Mouse (Mus musculus) heart, embryonic 12.5 days (tissue): Measurements from ENCODE around the gene Tmem132c. TPM values are rescaled to one million over a fixed set of nuclear protein-coding genes. Genes with fewer than 3 reads are reported as not detected.

ENCODE experiments used
- ATAC-seq: fragments of 200-750 bp; cut with Nextera tagmentation; 2 replicates; pipeline ENCODE4 v1.8.0; 2017; ENCODE audit warnings: moderate TSS enrichment, moderate library complexity; ENCODE audit not compliant: insufficient number of reproducible peaks, low FRiP score
- H3K27ac ChIP-seq: fragments of 300-500 bp; sonication (generic); 2 replicates; pipeline ENCODE4 v1.5.1; 2016; ENCODE audit warnings: mild to moderate bottlenecking, moderate library complexity; ENCODE audit not compliant: poor library complexity, severe bottlenecking
- H3K27me3 ChIP-seq: fragments of 300-500 bp; sonication (generic); replicated peaks from 2 replicates; pipeline ENCODE4 v1.6.1; 2016; ENCODE audit warnings: mild to moderate bottlenecking, moderate library complexity
- H3K36me3 ChIP-seq: fragments of 300-500 bp; sonication (generic); 2 replicates; pipeline ENCODE4 v1.6.1; 2016; ENCODE audit warnings: mild to moderate bottlenecking, moderate library complexity
- H3K4me1 ChIP-seq: fragments of 300-500 bp; sonication (generic); replicated peaks from 2 replicates; pipeline ENCODE4 v1.6.1; 2016; ENCODE audit warnings: mild to moderate bottlenecking
- H3K4me2 ChIP-seq: fragments of 300-500 bp; sonication (generic); 2 replicates; pipeline ENCODE4 v1.6.1; 2016; ENCODE audit warnings: mild to moderate bottlenecking, moderate library complexity
- H3K4me3 ChIP-seq: fragments of 300-500 bp; sonication (generic); 2 replicates; pipeline ENCODE4 v1.5.1; 2016; ENCODE audit warnings: mild to moderate bottlenecking
- H3K9ac ChIP-seq: fragments of 300-500 bp; sonication (generic); 2 replicates; pipeline ENCODE4 v1.6.1; 2016; ENCODE audit warnings: mild to moderate bottlenecking, moderate library complexity
- H3K9me3 ChIP-seq: fragments of 300-500 bp; sonication (generic); replicated peaks from 2 replicates; pipeline ENCODE4 v1.6.1; 2016; ENCODE audit warnings: mild to moderate bottlenecking, moderate library complexity
- WGBS: fragments of 180-500 bp; shearing (Covaris S2); methylation state at CpG from one replicate; pipeline ENCODE4 v1.1.7; 2016; 5-methylcytosine and 5-hydroxymethylcytosine counted together
- polyA plus RNA-seq: library from polyadenylated mRNA; unstranded; fragments of >200 nt; fragmentation: Nextera tagmentation; extraction: Ambion mirVana; gene quantifications from 2 replicates; pipeline ENCODE4 v1.2.1, GENCODE M21; 2016

Gene Tmem132c
- polyA plus RNA-seq, 1 experiment from 2014 or later = 3.4 TPM

DNA sequence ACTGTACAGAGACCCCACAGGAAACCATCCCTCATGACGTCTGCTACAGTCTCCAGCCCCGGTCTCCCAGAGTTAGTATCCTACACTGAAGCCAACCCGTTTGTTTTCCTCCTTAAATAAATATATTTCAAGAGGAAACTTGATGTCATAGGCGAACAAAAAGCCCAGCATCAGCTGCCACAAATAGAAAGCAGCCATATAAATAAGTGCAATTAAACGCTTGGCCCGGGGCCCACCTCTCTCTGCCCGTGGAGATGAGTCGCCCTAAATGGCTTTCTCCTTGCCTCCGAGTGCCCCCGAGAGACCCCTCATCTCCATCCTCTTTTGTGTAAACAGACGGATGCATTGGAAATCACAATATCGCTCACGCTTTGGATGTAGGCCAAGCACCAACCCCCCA lies 247.1 kb downstream of the Tmem132c start:
- Histone ChIP-seq H3K36me3 (no peaks in the 10 kb centered on the region), H3K9ac (no peak overlapping the region), H3K9me3 (peaks cover 6% of the 10 kb centered on the region), H3K27me3 (no peaks in the 10 kb centered on the region), H3K4me3 (no peak overlapping the region), H3K27ac (no peak overlapping the region), H3K4me1 (peaks cover 6% of the 10 kb centered on the region; the same call in 1 of the 2 replicates), H3K4me2 (no peak overlapping the region)
- 87% methylated on average over 13 of the region's 13 CpGs for WGBS
- no peak for ATAC-seq

DNA sequence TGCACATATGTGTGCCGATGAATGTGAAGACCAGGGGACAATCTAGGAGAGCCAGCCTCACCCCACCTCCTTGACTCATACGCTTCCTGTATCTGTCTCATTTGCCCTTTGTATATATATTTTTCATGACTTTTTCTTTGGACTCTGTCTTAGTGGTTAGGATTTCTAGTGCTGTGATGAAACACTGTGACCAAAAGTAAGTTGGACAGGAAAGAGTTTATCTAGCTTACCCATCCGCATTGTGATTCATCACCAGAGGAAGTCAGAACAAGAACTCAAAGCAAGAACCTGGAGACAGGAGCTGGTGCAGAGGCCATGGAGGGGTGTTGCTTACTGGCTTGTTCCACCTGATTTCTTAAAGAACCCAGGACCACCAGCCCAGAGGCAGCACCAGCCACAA lies 250.1 kb downstream of the Tmem132c start:
- H3K4me3 ChIP-seq = no peak overlapping the region
- no peak overlapping the region for H3K4me2 ChIP-seq
- H3K27me3 ChIP-seq = no peaks in the 10 kb centered on the region
- H3K4me1 ChIP-seq = no peaks in the 10 kb centered on the region
- 83% methylated on average over 3 of the region's 3 CpGs for WGBS
- H3K9ac ChIP-seq = no peak overlapping the region
- H3K36me3 ChIP-seq = no peaks in the 10 kb centered on the region
- no peak overlapping the region for H3K27ac ChIP-seq
- no peak for ATAC-seq
- H3K9me3 ChIP-seq = peaks cover 5% of the 10 kb centered on the region

DNA sequence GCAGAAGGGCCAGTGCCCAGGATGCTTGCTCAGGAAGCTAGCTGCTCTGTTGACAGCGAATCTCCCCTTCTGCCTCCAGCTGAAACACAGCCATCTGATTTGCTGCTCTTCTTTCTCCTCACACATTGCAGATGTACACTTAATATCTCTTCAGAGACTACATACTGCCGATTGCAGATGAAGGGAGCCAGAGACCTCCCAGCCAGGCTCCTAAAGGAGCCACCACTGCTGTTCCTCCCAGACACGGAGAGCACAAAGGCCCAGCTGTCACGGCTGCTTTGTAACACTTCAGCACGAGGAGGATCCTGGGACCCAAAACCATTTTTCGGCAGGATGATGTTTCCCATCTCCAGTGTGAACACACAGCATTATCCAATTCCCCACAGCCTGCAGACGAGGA lies 255.3 kb downstream of the Tmem132c start:
- Histone ChIP-seq H3K36me3 (no peaks in the 10 kb centered on the region), H3K9me3 (no peaks in the 10 kb centered on the region), H3K4me2 (no peak overlapping the region), H3K27ac (no peak overlapping the region), H3K4me3 (no peak overlapping the region), H3K27me3 (no peaks in the 10 kb centered on the region), H3K4me1 (no peaks in the 10 kb centered on the region), H3K9ac (no peak overlapping the region)
- ATAC-seq = no peak
- WGBS = 55% methylated on average over 7 of the region's 7 CpGs

DNA sequence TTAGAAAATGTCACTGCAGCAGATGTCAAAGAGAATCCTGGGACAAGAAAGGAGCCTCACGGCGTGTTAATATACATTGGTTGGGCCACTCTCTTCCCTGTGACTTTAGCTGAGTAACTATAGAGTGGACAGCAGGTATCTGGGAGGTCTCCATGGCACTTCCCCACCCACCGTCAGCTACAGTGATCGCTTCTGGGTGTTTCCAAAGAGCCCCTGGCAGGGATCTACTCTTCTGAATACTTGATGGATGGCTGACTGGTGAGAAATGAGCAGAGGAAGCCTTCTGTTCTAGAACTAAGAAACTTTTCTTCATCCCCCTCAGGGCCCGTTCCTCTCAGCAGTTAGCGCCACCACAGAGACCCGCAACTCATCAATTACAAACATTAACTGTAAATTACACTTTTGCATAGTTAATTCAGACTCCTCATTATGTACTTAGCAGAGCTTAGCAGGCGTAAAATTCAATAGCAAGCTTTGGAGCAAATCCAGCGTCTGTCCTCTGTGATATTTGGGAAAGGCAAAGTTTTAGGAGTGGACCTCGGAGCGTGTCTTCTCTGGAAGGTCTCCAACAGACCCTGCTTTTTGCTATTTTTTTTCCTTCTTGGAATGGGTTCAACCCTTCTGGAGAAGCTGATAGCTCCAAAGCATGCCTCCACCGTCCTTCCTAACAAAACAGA lies 257.7 kb downstream of the Tmem132c start:
- no peak for ATAC-seq

DNA sequence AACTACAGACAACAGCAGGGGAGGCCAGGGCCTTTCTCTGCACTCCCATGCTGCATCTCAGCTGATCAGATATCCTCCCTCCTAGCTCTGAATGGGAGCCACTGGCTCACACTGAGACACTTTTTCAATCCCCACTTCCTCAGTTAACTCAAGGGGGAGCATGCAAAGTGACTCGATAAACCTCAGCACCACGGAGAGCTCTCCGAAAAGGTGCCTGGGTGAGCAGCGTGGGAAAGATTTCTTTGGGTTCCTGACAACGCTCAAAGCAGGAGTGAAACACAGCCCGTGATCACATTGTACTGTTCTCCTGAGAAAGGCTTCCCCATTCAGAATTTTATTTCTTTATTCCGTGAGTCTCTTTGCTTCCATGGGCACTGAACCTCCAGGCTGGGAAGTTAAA lies 261.2 kb downstream of the Tmem132c start:
- Histone ChIP-seq H3K9me3 (no peaks in the 10 kb centered on the region), H3K4me3 (no peak overlapping the region), H3K4me2 (no peak overlapping the region), H3K9ac (no peak overlapping the region), H3K27me3 (no peaks in the 10 kb centered on the region), H3K36me3 (no peaks in the 10 kb centered on the region), H3K4me1 (no peaks in the 10 kb centered on the region), H3K27ac (no peak overlapping the region)
- ATAC-seq = no peak
- WGBS = 19% methylated on average over 7 of the region's 7 CpGs

More for the DNA sequence above, 257.7 kb downstream of the Tmem132c start:
- 79% methylated on average over 12 of the region's 12 CpGs for WGBS
- no peaks in the 10 kb centered on the region for H3K27me3 ChIP-seq
- no peak overlapping the region for H3K9ac ChIP-seq
- no peak overlapping the region for H3K27ac ChIP-seq
- no peaks in the 10 kb centered on the region for H3K9me3 ChIP-seq
- H3K36me3 ChIP-seq = no peaks in the 10 kb centered on the region
- no peak overlapping the region for H3K4me2 ChIP-seq
- no peaks in the 10 kb centered on the region for H3K4me1 ChIP-seq
- no peak overlapping the region for H3K4me3 ChIP-seq

DNA sequence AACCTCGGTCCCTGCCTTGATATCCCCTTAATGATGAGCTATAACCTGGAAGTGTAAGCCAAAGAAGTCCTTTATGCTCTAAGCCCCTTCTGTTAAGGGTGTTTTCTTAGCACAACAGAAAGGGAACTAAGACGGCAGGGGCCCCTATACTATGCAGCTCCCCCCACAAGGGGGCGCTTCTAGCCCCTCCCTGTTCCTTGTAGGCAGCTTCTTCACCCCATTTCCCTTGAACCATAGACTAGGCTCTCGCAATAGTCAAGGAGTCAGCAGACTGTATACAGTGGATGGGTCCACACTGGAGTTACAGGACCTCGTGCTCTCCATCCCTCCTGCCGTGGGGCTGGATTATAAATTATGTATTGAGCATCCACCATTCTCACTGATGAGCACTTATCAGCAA lies 264.1 kb downstream of the Tmem132c start:
- no peak overlapping the region for H3K4me2 ChIP-seq
- 70% methylated on average over 6 of the region's 6 CpGs for WGBS

DNA sequence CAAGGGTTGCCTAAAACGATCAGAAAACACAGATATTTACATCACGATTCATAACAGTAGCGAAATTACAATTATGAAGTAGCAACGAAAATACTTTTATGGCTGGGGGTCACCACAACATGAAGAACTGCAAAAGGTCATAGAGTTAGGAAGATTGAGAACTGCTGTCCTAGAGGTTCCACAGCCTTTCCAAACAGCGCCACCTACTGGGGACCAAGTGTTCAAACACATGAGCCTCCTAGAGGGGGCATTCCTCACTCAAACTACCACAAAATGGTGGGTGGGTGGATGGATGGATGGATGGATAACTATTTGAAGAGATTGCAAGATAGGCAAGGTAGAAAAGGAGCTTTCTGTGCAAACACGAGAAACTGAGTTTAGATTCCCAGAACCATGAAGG lies 270.0 kb downstream of the Tmem132c start:
- Histone ChIP-seq H3K36me3 (no peaks in the 10 kb centered on the region), H3K4me2 (no peak overlapping the region), H3K4me1 (no peaks in the 10 kb centered on the region), H3K4me3 (no peak overlapping the region), H3K9ac (no peak overlapping the region), H3K9me3 (no peaks in the 10 kb centered on the region), H3K27ac (no peak overlapping the region), H3K27me3 (no peaks in the 10 kb centered on the region)
- no peak for ATAC-seq
- WGBS = 73% methylated on average over 6 of the region's 6 CpGs

More for the DNA sequence above, 264.1 kb downstream of the Tmem132c start:
- Histone ChIP-seq H3K9ac (no peak overlapping the region), H3K9me3 (no peaks in the 10 kb centered on the region), H3K36me3 (no peaks in the 10 kb centered on the region), H3K27me3 (no peaks in the 10 kb centered on the region), H3K4me3 (no peak overlapping the region), H3K4me1 (no peaks in the 10 kb centered on the region), H3K27ac (no peak overlapping the region)
- peak; percentile 57; the same call in 1 of the 2 replicates for ATAC-seq

DNA sequence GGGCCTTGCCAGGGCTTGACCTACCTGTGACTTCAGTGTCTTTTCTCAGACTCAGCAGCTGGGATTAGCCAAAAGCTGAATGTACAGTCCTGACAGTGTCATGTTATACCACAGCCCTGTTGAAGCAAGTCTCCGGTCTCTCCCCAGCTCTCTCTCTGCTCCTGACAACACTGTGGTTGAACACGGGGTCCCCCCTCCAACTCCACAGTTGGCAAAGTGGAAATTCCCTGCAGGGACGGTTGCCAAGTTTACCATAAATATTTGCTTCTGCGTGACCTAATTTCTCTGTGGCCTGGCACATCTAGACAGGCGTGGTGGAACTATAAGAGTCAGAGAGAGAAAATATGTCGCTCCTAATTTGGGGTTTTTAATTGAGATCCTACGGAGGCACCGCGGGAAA lies 274.4 kb downstream of the Tmem132c start:
- no peaks in the 10 kb centered on the region for H3K4me1 ChIP-seq
- no peaks in the 10 kb centered on the region for H3K36me3 ChIP-seq
- no peaks in the 10 kb centered on the region for H3K9me3 ChIP-seq
- H3K9ac ChIP-seq = no peak overlapping the region
- no peak overlapping the region for H3K27ac ChIP-seq
- WGBS = 84% methylated on average over 9 of the region's 9 CpGs
- no peak overlapping the region for H3K4me2 ChIP-seq
- H3K4me3 ChIP-seq = no peak overlapping the region
- ATAC-seq = no peak
- no peaks in the 10 kb centered on the region for H3K27me3 ChIP-seq

DNA sequence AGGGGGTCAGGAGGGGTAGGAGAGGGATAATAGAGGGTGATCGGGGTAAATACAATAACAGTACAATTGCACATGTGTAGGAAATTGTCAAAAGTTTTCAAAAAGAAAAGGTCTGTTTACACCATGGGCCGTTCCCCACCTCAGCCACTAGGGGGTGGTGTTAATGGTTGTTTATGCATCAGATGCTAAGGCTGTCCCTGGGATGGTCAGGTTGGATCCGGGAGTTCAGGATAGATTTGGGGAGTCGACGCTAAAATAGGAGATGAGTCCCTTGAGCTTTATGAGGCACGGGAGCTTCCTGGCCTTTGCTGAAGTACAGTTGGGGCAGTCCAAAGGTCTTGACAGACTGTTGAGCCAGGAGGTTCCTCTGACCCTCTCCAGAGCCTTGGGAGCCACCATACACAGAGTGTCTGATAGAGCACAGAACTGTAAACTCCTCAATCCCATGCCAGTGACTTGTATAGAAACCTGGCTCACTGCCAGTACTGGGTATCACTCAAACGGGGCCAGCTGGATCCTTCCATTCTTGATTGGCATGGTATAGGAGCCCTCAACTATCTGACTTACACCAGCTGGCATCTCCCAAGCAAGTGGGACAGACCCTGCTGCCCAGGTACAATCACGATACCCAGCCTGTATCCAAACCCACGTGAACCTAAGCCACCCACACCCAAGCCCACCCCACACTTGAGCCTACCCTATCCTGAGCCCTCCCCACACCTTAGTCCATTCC lies 281.3 kb downstream of the Tmem132c start:
- Histone ChIP-seq H3K4me2 (no peak overlapping the region), H3K9ac (no peak overlapping the region), H3K27me3 (no peaks in the 10 kb centered on the region), H3K4me1 (no peaks in the 10 kb centered on the region), H3K4me3 (no peak overlapping the region), H3K36me3 (no peaks in the 10 kb centered on the region), H3K9me3 (no peaks in the 10 kb centered on the region), H3K27ac (no peak overlapping the region)
- 52% methylated on average over 9 of the region's 9 CpGs for WGBS
- no peak for ATAC-seq

DNA sequence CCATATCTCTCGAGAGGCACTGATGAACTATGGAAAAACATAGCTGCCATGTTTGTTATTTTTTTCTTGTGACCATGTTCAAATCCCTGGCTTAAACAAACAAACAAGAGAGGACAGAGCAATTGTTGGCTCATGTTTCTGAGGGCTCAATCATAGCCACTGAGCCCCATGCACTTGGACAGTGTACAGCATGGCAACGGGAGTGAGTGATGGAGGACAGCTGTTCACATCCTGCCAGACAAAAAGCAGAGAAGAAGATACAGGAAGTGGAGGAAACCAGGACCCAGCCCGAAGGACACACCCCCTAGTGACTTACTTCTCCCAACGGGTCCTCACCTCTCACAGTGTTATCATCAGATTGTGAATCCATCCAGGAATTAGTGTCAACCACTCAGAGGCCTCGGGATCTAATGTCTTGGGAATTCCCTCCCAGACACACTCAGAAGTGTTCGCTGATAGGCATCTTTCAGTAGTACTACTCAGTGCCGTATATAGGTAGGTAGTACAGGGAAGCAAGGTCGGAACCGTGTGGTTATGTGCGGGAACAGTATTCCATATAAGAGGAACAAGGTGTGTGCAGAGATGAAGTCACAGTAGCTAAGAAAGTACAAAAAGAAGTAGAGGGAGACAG lies 285.9 kb downstream of the Tmem132c start:
- no peak for ATAC-seq
- no peak overlapping the region for H3K4me2 ChIP-seq
- WGBS = 64% methylated on average over 10 of the region's 10 CpGs
- H3K36me3 ChIP-seq = no peaks in the 10 kb centered on the region
- H3K4me1 ChIP-seq = no peaks in the 10 kb centered on the region
- no peaks in the 10 kb centered on the region for H3K9me3 ChIP-seq
- H3K9ac ChIP-seq = no peak overlapping the region
- H3K4me3 ChIP-seq = no peak overlapping the region
- no peaks in the 10 kb centered on the region for H3K27me3 ChIP-seq
- H3K27ac ChIP-seq = no peak overlapping the region

DNA sequence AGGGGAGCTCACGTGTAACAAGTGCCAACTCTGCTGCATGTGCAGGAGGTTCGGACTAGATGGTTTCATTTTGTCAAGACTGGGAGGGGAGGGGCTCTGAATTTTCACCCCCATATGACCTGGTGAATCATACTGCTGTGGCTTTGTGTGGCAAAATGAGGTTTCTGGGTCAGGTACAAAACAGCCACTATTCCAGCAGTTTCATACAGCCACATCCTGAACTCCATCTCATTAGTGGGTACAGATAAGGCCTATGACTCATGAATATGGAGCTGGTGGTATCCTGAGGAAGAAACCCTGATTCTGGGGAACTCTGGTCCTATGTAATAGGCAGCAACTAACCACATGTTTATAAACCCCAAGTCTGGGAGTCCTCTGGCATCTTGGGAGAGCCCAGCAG lies 295.9 kb downstream of the Tmem132c start:
- H3K4me3 ChIP-seq = no peak overlapping the region
- H3K4me2 ChIP-seq = no peak overlapping the region
- H3K27me3 ChIP-seq = no peaks in the 10 kb centered on the region
- H3K9me3 ChIP-seq = no peaks in the 10 kb centered on the region
- no peak overlapping the region for H3K9ac ChIP-seq
- 77% methylated on average over 2 of the region's 2 CpGs for WGBS
- no peak overlapping the region for H3K27ac ChIP-seq
- ATAC-seq = no peak
- no peaks in the 10 kb centered on the region for H3K4me1 ChIP-seq
- H3K36me3 ChIP-seq = no peaks in the 10 kb centered on the region
